Mouse (Mus musculus): ENCODE measurements at regions not wholly inside any gene's neighbourhood (a gene's known extent, or its start where the extent isn't known, plus 50 kb on each side); places are given as distances from the start of the nearest gene placed in this dataset.

GRCm38 (mm10) chr8:11094516-11094915 is 86.3 kb upstream of the Irs2 start:
- peak; percentile 26 for DNase-seq (ENCODE audit: inconsistent ontology term)

- no peak for DNase-seq (ENCODE audit: inconsistent ontology term)
Observed at GRCm38 (mm10) chr8:11092348-11092747, 84.1 kb upstream of the Irs2 start.

GRCm38 (mm10) chr8:11091675-11092345 is 83.6 kb upstream of the Irs2 start:
- no peak for DNase-seq (ENCODE audit: inconsistent ontology term)

- no peak for DNase-seq (ENCODE audit: inconsistent ontology term)
Observed at GRCm38 (mm10) chr8:11088946-11089665, 80.8 kb upstream of the Irs2 start.

- DNase-seq (ENCODE audit: inconsistent ontology term), result peak; percentile 61
Observed at GRCm38 (mm10) chr8:11085244-11085643, 77.0 kb upstream of the Irs2 start.

- DNase-seq (ENCODE audit: inconsistent ontology term), result peak; percentile 49
Observed at GRCm38 (mm10) chr8:11084051-11084533, 75.8 kb upstream of the Irs2 start.

- DNase-seq (ENCODE audit: inconsistent ontology term), result no peak
Observed at GRCm38 (mm10) chr8:11080813-11081212, 72.6 kb upstream of the Irs2 start.

GRCm38 (mm10) chr8:11079805-11080204 is 71.5 kb upstream of the Irs2 start:
- no peak for DNase-seq (ENCODE audit: inconsistent ontology term)

- no peak for DNase-seq (ENCODE audit: inconsistent ontology term)
Observed at GRCm38 (mm10) chr8:11077138-11077537, 68.9 kb upstream of the Irs2 start.

- DNase-seq (ENCODE audit: inconsistent ontology term), result no peak
Observed at GRCm38 (mm10) chr8:11071162-11071561, 62.9 kb upstream of the Irs2 start.

GRCm38 (mm10) chr8:11067450-11067849 is 59.2 kb upstream of the Irs2 start:
- no peak for DNase-seq (ENCODE audit: inconsistent ontology term)

GRCm38 (mm10) chr8:11065990-11066389 is 57.7 kb upstream of the Irs2 start:
- DNase-seq (ENCODE audit: inconsistent ontology term), result no peak

GRCm38 (mm10) chr8:11065303-11065702 is 57.0 kb upstream of the Irs2 start:
- DNase-seq (ENCODE audit: inconsistent ontology term), result no peak

- DNase-seq (ENCODE audit: inconsistent ontology term), result no peak
Observed at GRCm38 (mm10) chr8:11063058-11063457, 54.8 kb upstream of the Irs2 start.

GRCm38 (mm10) chr8:11062348-11062946 is 54.2 kb upstream of the Irs2 start:
- DNase-seq (ENCODE audit: inconsistent ontology term), result peak; percentile 22

- DNase-seq (ENCODE audit: inconsistent ontology term), result peak; percentile 79
Observed at GRCm38 (mm10) chr8:11061711-11062110, 53.5 kb upstream of the Irs2 start.

- DNase-seq (ENCODE audit: inconsistent ontology term), result no peak
Observed at GRCm38 (mm10) chr8:11060604-11061003, 52.3 kb upstream of the Irs2 start.

- DNase-seq (ENCODE audit: inconsistent ontology term), result no peak
Observed at GRCm38 (mm10) chr8:11058392-11058791, 50.1 kb upstream of the Irs2 start.

All from Muller cell, postnatal 12 days (primary cell).